Mouse (Mus musculus) adrenal gland (tissue): Measurements from ENCODE around the gene Tmc3.

Experiments used
- intact Hi-C: fragments of 180-260 bp; cut with DNase I; formaldehyde crosslinking; loops from one replicate; pipeline ENCODE4 v1.15.1; 2025

The Tmc3 gene

DNA sequence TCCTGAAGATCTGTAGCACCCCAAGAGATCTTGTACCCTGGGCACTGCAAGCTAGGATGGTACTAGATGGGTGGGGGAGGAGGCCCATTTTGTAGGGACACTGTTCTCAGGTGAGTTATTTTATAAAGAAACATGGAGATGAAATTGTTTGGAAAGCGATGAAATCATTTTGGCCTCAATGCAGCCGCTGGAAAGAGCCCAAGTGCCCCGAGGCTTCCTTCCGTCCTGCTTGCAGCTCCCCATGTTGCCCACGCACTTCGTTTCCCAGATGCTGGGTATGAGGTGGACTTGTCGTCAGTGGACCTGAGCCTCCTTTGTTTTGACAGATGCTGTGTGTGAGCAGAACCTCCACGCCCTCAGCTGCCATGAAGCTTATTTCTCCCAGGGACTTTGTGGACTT lies 51.7 kb downstream of the Tmc3 start:
- intact Hi-C loops = no loop called here

DNA sequence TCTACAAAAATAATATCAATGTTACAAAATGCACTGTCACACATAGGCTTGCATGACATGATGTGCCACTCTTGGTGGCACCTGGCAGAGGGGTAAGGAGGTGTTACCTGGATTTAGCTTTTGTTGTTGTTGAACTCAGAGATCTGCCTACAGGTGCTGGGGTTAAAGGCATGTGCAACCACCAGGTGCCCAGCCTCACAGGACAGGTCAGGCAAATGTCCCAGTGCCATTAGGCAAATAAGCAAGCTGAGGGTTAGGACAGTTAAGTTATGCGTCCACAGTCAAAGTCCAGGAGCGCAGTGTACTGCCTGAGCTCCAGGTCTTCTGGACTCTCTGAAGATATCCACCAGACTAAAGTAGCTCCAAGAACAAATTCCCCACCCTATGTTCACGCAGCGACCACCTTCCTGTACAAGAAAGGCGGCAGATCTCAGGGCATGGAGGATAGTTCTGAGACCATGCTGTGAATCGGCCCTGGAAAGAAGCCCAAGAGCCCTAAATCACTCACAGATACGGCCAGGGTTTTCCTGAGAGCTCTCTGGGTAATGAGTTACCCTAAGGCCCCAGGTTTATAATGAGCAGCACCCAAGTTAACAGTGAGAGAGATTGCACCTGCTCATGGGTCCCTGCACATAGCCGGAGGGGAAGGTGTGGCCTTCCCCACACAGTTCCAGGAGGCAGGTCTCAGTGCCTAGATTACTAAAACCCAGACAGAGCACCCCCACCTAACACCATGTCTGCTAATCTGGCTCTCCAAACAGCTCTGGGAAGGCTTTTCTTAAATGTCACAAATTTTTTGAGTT lies 53.3 kb downstream of the Tmc3 start:
- intact Hi-C loops = no loop called here

DNA sequence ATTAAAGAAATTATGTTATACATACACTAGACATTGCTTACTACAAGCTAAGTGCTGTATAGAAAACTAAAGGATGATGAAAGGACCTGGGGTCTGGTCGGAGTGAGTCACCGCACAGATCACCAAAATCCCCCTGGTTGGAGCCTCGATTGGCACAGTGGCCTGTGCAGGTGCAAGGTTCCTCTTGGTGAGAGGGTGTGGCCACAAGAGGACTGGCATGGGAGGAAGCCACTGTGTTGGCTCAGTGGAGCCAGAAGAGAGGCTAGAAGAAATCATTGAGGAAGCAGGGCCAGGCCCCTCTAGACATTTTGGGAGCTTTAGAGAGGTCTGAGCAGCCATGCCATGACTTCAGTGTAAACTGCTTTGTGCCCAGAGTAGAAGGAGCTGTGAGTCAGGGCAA lies 54.4 kb downstream of the Tmc3 start:
- intact Hi-C loops = no loop called here

DNA sequence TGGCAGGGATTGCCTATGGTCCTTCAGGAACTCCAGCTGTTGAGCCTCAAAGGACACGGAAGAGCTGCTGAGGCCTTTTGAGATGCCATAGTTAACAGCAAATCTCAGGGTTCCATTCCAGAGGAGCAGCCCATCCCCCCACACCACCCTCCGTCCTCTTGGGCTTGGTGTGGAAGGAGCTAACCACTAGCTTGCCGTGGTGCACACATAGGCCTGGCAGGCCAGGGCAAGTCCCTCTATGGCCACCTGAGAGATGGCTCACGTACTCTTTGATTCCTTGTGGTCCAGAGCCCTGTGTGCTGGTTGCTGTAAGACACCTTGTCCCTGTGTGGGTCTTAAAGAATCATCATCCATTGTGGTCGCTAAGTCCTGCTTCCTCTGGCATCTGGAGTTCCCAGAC lies 55.9 kb downstream of the Tmc3 start:
- intact Hi-C loops = no loop called here

DNA sequence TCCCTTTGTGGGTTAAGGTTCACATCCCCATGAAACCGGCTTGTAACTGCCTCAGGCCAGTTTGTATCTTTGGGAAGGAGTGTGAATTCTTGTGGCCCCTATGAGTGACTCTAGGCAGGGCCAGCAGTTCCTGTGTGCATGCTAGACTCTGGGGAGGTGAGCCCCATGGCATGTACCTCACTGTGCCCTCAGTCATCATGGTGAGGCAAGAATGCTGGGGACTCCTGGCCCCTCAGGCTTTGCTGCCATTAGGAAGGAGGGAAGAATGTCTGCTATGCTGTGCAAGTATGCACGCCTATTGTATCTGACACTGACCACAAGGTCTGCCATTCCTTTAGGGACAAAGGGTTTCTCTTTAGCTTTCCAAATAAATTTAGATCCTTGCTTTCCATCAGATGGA lies 56.4 kb downstream of the Tmc3 start:
- intact Hi-C loops = no loop called here

DNA sequence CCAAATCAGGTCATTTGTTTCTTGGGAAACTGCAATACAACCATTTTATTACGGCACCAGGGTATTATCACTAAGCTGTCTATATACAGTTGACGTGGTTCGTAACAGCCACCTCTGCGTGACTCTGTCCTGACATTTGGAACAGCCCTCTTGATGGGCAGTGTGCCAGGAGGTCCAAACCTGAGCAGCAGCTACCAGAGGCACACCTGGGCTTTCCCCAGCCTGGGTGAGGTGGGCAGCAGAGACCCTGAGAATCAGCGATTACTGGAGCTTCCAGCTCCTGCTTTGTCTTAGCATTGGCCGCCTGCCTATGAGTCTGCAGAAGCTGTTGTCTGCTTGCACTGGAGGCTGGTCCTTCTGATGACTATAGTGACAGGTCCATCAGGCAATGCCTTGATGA lies 58.9 kb downstream of the Tmc3 start:
- intact Hi-C loops = no loop called here

DNA sequence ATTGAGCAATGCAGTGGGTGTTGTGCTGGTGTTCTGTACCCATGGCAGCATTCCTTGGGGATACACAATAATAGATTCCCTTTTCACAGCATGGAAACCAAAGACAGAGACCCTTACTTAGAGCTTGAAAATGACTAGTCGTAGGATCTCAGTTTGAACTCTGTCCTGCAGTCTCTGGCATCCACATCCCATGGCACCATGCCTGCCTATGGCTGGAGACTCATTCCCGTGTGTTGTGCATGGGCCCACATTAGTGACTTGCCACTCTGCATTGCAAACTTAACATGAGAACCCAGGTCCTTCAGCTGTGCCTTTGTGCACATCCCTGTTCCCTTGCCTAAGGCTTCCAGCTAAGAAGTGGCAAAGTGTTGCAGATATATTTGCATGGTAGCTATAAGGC lies 60.0 kb downstream of the Tmc3 start:
- intact Hi-C loops = no loop called here

DNA sequence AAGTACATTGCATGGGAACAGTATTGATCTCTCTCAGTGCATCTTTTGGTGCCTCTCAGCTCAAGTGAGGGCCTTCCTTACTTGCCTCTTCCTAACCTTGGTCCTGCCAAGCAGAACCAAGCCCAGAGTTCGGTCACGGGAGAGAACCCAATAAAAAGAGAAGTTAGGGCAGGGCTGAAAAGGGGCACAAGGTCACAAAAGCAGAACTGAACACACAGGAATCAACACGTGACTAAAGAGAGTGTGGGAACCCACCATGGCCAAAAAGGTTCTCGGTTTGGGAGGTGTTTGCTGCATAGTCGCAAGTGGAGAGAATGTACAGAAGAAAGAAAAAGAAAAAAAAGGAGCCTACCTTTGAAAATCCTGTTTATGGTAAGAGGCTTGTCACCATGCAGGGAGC lies 60.7 kb downstream of the Tmc3 start:
- intact Hi-C loops = no loop called here

DNA sequence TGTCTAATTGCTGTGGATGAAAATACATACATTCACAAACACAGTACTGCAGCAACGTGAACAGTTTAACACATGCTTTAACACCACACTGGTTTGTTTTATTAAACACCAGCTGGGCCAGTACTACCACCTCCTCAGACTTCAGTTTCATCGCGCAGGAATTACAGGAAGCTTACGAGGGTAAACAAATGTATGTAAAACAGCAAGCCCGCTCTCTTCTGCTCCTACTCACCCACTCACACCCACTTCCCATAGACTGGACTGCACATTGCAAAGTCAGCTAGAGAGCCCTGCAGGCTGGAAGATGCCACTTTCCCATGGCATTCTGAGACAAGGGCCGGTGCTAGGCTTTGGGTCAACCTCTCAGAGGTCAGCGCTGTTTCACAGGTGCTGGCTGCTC lies 64.1 kb downstream of the Tmc3 start:
- intact Hi-C loops = no loop called here

DNA sequence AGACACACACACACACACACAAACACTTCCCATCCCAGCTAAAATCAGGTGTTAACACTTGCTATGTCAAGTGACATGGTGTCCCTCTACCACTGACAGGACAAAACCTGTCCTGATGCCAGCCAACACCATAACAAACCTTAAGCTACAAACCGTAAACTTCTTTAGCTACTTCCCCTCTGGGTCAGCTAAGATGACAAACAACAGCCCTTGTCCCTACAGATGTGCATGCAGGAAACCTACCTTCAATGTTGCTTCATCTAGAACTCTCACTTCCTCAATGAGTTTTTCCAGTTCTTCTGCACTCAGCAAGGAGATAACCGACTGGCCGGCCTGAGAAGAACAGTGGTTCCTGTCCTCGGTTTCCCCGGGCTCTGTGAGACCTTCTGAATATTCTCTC lies 65.9 kb downstream of the Tmc3 start:
- intact Hi-C loops = no loop called here

DNA sequence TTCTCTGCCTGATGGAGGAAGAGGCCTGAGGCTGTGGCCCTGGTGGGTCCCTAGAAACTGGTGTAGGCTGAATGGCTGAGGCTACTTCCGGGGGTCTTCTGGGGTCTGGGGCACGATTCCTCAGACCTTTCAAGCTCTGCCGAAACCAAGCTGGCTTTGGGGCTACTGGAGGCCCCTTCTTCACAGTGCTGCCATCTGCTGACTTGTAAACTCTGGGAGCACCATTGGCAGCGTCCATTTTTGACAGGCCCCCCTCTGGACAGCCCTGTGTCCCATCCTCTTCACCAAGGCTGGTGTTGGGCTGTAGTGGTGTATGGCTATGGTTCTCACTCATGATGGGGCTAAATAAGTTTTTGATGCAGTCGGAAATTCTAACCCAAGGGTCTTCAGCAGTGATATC lies 67.8 kb downstream of the Tmc3 start:
- intact Hi-C loops = no loop called here

DNA sequence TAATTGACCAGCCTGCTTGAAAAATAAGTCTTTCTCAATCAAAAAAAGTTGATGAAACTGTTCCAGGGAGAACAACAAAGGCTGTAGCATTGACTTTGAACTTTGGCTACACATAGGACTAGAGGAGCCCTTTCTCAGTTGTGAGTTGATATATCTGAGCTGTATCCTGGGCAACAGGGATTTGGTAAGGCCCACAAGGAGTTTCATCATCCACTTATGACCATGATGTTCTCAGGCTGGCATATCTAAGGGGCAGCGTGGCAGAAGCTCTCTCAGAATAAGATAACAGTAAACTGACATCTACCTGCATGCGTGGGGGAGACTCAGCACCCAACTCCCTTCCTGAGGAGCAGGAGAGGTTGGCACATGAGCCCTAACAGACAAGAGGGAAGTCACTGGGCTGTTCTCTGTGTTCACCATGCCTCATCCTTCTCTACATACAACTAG lies 68.9 kb downstream of the Tmc3 start:
- intact Hi-C loops = no loop called here

DNA sequence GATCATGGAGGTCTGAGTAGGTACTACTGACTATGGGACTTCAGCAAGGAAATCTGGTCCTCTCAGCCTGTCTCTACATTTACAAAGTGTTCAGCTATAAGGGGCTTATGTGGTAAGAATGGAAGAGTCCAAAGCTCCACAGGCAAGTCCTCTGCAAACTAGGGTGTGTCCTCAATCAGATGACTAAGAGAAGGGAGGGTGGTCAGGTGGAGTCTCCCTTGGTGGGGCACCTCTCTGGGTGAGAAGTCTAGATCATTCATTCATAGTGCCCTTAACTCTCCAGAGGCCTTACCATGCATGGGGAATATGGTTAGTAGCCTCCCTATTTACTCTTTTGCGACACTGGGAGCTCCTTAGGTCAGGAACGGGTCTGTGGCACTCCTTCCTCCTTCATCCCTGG lies 69.5 kb downstream of the Tmc3 start:
- intact Hi-C loops = no loop called here

DNA sequence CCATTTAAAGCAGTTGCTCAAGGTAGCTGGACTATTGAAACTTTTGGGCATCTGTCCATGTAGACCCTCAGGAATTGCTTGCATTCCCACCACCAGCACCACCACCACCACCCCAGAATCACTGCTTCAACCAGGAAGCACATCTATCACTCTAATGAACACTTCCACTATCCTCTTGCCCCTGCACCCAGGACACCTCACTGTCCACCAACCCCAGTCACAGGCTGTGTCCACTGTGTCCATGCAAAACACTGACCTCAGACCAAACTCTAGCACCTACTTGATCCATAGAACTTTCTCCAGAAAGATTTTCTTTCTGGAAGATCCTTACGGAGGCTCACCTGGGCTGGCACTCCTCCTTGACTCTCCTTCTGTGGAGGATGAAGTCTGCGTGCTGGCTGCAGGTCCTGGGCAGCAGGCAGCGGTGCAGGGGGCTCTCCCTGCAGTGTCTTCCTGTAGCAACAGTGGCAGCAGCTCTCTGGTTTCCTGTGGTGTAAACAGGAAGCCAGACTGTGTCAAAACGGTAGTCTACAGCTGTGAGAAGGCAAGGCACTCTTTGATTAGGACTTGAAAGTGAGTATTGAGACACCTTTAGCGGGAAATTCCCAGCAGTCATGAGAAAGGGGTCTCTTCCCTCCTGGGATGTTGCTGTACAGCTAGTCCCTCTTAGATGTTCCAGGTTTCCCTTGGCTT lies 70.4 kb downstream of the Tmc3 start:
- intact Hi-C loops = no loop called here

DNA sequence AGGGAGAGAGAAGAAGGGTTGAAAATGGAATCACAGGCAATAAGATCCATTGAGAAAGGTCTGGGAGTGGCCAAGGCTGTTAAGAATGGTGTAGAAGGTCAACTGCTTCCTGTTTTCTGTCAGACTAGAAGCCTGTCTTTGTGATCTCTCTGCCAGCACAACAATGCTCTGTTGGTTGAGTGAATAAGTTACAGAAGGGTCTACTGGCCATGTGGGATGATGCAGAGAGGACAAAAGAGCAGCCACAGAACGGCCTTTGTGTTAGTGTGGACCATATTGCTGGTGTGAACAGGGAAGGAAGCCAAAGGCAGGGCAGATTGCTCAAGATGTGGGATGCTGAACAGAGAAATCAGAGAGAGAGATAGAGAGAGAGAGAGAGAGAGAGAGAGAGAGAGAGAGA lies 74.0 kb downstream of the Tmc3 start:
- intact Hi-C loops = no loop called here

DNA sequence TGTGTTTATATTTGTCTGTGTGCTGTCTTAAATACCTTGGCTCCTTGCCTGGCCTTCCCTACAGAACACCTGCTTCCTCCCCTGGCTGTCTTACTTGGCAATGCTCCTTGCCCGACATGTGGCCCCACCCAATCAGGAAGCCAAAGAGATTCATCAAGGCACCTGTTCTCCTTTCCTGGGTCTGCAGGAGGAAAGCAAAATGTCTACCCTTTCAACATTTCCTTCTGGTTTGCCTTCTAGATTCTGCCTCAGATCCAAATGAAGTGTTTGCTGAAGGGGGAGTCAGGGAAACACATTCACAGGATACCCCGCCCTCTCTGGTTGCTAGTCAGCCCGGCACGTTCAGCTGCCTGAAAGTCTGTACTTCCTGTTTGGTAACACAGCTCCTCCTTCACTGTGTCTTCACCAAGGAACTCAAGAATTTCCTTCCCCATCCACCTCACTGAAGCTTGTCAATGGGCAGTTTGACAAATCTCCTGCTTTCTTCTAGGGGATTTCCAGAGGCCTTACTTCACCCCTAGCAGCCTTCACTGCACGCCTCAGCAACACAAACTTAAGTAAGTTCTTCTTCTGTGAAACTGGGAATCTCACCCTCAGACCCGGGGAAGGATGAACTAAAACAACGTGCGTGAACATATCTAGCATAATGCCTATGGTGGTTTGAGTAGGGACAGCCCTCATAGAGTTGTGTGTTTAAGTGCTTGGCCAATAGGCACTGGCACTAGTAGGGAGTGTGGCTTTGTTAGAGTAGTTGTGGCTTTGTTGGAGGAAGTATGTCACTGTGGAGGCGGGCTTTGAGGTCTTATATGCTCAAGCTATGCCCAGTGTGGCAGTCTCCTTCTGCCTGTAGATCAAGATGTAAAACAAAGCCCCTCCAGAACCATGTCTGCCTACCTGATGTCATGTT lies 74.7 kb downstream of the Tmc3 start:
- intact Hi-C loops = no loop called here

DNA sequence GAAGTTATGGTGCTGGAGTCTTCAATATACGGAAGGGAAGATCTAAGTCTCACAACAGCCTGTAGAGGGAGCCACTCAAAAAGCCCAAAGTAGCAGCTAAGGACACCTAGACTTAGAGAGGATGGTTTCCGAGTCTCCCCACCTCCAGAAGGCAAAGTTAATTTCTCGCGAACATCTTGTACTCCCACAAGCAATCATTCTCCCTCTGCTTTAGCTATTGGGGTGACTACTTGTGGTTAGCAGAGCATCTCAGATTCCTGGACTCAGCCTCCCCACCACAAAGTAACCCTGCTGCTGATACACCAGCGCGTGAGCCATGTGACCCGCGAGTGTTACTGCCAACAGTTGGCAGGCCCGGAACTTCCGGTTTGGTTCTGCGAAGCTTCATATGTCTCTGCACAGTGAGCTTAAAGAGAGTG lies 75.6 kb downstream of the Tmc3 start:
- intact Hi-C loops = no loop called here

DNA sequence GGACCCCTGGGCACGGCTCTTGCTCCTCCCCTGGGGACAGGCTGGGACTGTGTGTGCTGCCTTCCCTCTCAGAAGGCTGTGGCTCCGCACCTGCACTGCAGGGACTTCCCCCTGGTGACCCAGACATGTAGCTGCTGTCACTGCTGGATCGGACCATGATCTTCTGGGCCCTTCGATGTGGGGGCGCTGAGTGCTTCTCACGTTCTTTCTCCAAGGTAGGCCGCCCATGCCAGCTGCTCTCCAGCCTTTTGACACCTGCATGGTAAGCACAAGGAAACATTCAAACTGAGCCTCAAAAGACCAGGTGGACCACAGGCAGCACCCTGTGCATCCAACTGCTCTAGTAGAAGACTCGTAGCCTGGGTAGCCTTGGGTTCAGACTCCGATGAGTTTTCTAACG lies 76.3 kb downstream of the Tmc3 start:
- intact Hi-C loops = no loop called here

DNA sequence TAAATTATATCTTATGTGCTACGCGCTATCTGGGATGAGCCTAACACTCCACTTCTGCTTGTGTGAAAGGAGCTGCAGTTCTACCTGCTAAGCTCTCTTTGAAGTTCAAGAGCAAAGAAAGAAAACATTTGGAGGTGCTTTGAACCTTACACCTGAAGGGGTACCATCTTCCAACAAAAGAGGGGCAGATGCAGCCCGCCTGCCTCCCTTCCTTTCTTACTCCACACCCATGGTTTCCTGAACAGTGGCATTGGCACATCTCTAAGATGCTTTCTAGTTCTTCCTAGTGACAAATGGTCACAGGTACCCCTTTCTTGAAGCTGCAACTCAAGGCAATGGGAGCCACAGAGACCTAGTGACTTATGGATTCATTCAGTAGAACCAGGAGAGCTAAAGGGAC lies 77.0 kb downstream of the Tmc3 start:
- intact Hi-C loops = no loop called here

DNA sequence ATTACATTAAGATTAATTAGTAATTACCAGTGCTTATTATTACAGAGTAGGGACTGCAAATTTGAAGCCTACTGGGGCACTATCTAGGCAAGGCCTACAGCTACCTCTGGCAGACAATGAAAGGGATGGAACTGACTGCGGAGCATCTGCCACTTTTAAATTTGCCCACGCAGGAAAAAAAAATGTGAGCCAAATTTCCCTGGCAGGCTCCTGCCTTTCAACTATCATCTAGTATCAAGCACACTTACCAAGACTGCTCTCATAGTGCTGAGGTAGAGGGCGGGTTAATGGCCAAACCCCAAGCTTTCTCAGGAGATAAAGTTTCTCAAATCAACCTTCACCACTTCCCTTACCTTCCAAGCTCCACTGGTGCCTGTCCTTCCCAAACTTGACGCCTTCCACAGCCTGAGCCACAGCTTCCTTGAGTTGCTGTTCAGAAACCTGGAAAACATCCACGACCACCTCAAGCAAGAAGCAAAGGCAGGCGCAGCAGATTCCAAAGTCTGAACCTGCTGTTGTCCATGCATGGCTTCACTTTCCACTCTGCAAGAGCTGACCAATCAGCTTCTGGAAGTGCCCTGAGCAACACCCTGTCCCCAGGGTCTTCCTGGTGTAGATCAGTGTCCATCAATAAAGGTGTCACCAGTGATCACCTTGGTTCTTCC lies 78.1 kb downstream of the Tmc3 start:
- intact Hi-C loops = no loop called here

DNA sequence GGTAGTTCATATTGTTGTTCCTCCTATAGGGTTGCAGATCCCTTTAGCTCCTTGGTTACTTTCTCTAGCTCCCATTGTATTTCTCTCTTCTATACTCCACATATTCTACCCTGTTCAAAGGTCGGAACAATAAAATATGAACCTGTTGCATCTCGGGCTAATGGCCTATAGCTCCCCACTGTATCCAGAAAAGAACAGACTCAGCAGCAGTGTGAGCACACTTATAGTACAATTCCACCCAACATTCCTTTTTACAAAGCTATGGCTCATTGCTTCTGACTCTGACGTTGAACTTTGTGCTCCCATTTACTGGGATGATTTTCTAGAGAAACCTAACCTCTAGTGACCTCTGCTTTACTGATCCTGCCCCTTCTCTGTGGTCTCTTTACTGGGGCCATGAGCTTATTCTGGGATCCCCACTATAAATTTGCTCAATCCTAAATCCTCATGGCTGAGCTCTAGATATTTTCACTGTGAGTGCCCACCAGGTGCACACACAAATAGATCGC lies 81.4 kb downstream of the Tmc3 start:
- intact Hi-C loops = no loop called here
